Comparison of ENCODE assay signal across 8 mouse cellular contexts in the genomic region with DNA sequence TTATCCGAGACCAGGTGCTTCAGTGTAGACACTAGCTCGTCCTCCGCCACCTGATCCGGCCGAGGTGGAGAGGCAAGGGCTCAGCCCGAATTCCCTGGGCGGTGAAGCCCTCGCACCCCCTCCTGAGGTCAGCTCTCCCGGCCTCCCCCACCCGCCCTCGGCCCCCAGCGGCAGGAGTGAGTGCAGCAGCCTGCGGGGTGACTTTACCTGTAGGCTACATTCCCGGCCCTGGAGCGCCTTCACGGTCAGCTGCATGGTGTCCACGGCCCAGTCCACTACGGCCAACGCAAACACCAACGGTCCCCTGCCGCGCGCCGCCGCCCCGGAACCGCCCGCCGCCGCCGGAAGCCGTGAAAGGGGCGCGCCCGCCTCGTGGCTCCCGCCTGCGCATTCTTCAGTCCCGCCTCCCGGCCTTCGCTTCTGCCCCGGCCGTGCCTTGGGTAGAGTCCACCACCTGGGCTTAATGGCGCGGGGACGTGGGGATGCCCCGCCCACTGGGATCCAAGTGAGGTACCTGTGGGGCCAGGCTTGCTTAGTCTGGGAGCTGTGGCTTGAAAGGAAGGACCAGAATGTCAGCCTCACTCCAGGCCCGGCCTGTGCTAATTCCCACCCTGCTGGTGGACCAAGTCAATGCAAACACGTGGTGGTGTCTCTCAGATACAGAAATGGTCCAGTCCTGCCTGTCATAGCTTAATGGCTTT. TPM values are rescaled to one million over a fixed set of nuclear protein-coding genes. Genes with fewer than 3 reads are reported as not detected.
DNase-seq lines count a peak whose midpoint lies in the region; ATAC-seq lines count a peak whose summit lies in the region.

No protein-coding gene starts in this region.

- WGBS in embryonic facial prominence, embryonic 11.5 days = 12% methylated on average over 43 of the region's 49 CpGs
- WGBS in limb, embryonic 15.5 days = 25% methylated on average over 48 of the region's 49 CpGs
- WGBS in midbrain, embryonic 16.5 days = 20% methylated on average over 34 of the region's 49 CpGs

- no peaks in the 10 kb centered on the region for H3K9me3 ChIP-seq in embryonic facial prominence, embryonic 11.5 days (replicated peaks; ENCODE audit: control insufficient read depth, low read length)
- no peaks in the 10 kb centered on the region for H3K9me3 ChIP-seq in limb, embryonic 15.5 days
- H3K9me3 ChIP-seq in midbrain, embryonic 16.5 days (replicated peaks; ENCODE audit: control insufficient read depth, low read length, poor library complexity, severe bottlenecking) = no peaks in the 10 kb centered on the region

- H3K9ac ChIP-seq in embryonic facial prominence, embryonic 11.5 days (replicated peaks; ENCODE audit: low read length) = peak overlapping the region; percentile 76
- peak overlapping the region; percentile 68 for H3K9ac ChIP-seq in limb, embryonic 15.5 days
- H3K9ac ChIP-seq in midbrain, embryonic 16.5 days (ENCODE audit: low read depth, low read length) = peak overlapping the region; percentile 82

- no peaks in the 10 kb centered on the region for H3K4me1 ChIP-seq in embryonic facial prominence, embryonic 11.5 days (ENCODE audit: control insufficient read depth, insufficient read depth, low read length)
- peaks cover 6% of the 10 kb centered on the region; the same call in 1 of the 2 replicates for H3K4me1 ChIP-seq in limb, embryonic 15.5 days
- peaks cover 14% of the 10 kb centered on the region for H3K4me1 ChIP-seq in midbrain, embryonic 16.5 days (ENCODE audit: control insufficient read depth, insufficient read depth, low read length)

- ATAC-seq in embryonic facial prominence, embryonic 11.5 days (replicated peaks; ENCODE audit: insufficient number of reproducible peaks, low FRiP score, low TSS enrichment, low read depth) = peak; percentile 68
- ATAC-seq in limb, embryonic 15.5 days (ENCODE audit: insufficient number of reproducible peaks, low FRiP score, low TSS enrichment, low read depth) = peak; percentile 52; the same call in 1 of the 2 replicates
- ATAC-seq in midbrain, embryonic 16.5 days = peak; percentile 80

- no peaks in the 10 kb centered on the region for H3K36me3 ChIP-seq in embryonic facial prominence, embryonic 11.5 days (replicated peaks; ENCODE audit: control insufficient read depth, insufficient read depth, low read depth, low read length)
- peaks cover 19% of the 10 kb centered on the region for H3K36me3 ChIP-seq in limb, embryonic 15.5 days
- H3K36me3 ChIP-seq in midbrain, embryonic 16.5 days (ENCODE audit: control insufficient read depth, insufficient read depth, low read length) = no peaks in the 10 kb centered on the region

- peak overlapping the region; percentile 54 for H3K4me2 ChIP-seq in embryonic facial prominence, embryonic 11.5 days (ENCODE audit: low read depth, low read length)
- peak overlapping the region; percentile 52 for H3K4me2 ChIP-seq in limb, embryonic 15.5 days
- peak overlapping the region; percentile 69 for H3K4me2 ChIP-seq in midbrain, embryonic 16.5 days (ENCODE audit: low read length)

- no peaks in the 10 kb centered on the region for H3K27me3 ChIP-seq in embryonic facial prominence, embryonic 11.5 days (ENCODE audit: control insufficient read depth, insufficient read depth, low read length)
- H3K27me3 ChIP-seq in limb, embryonic 15.5 days = no peaks in the 10 kb centered on the region
- no peaks in the 10 kb centered on the region for H3K27me3 ChIP-seq in midbrain, embryonic 16.5 days (ENCODE audit: control insufficient read depth, insufficient read depth, low read depth, low read length)

- DNase-seq in layer of hippocampus, adult 11-12 months (ENCODE audit: low spot score) = peak; percentile 49
- DNase-seq in layer of hippocampus, adult 9-10 months (ENCODE audit: low spot score) = no peak
- DNase-seq in embryonic facial prominence, embryonic 11.5 days (ENCODE audit: low spot score) = peak; percentile 67
- DNase-seq in heart, adult 18-20 months = peak; percentile 76 to 84
- DNase-seq in kidney, adult 18-20 months = peak; percentile 81
- DNase-seq in spleen, postnatal 14 days (ENCODE audit: low spot score in 2 of 2) = peak; percentile 43 to 59

- H3K4me3 ChIP-seq in embryonic facial prominence, embryonic 11.5 days (ENCODE audit: low read depth, low read length) = peak overlapping the region; percentile 52
- peak overlapping the region; percentile 57 for H3K4me3 ChIP-seq in limb, embryonic 15.5 days
- peak overlapping the region; percentile 57 for H3K4me3 ChIP-seq in midbrain, embryonic 16.5 days (ENCODE audit: low read depth, low read length)

- 0 out of 2 replicates have a peak overlapping the region, but pooled peaks have one; percentile 20 for H3K27ac ChIP-seq in embryonic facial prominence, embryonic 11.5 days (replicated peaks; ENCODE audit: low read depth, low read length)
- peak overlapping the region; percentile 78 for H3K27ac ChIP-seq in limb, embryonic 15.5 days
- H3K27ac ChIP-seq in midbrain, embryonic 16.5 days (ENCODE audit: low read length) = peak overlapping the region; percentile 85

RNA-seq across cellular contexts. Expression of a gene that starts 4.7 kb away (rescaled TPM):
- 63.2 and 65.7 TPM in 2 replicates for polyA plus RNA-seq in embryonic facial prominence, embryonic 11.5 days (2014; fragmentation: Nextera tagmentation; extraction: Ambion mirVana)
- total RNA-seq in heart, adult 18-20 months (2021) = 10 to 100 TPM; 76.0 to 77.9 TPM
- 72.6 and 75.4 TPM in 2 replicates for polyA plus RNA-seq in limb, embryonic 15.5 days (2015; fragmentation: Nextera tagmentation; extraction: Ambion mirVana)
- polyA plus RNA-seq in midbrain, embryonic 16.5 days (2015; fragmentation: Nextera tagmentation; extraction: Ambion mirVana) = 65.9 and 72.6 TPM in 2 replicates

RNA-seq across cellular contexts. Expression of a gene that starts 4.8 kb away (rescaled TPM):
- 11.4 and 13.6 TPM in 2 replicates for polyA plus RNA-seq in embryonic facial prominence, embryonic 11.5 days (2014; fragmentation: Nextera tagmentation; extraction: Ambion mirVana)
- total RNA-seq in heart, adult 18-20 months (2021) = 1 to 10 TPM; 4.5 to 5.1 TPM
- polyA plus RNA-seq in limb, embryonic 15.5 days (2015; fragmentation: Nextera tagmentation; extraction: Ambion mirVana) = 21.9 and 22.6 TPM in 2 replicates
- 8.5 and 9.7 TPM in 2 replicates for polyA plus RNA-seq in midbrain, embryonic 16.5 days (2015; fragmentation: Nextera tagmentation; extraction: Ambion mirVana)

RNA-seq across cellular contexts. Expression of a gene that starts 14.9 kb away (rescaled TPM):
- 128 and 130 TPM in 2 replicates for polyA plus RNA-seq in embryonic facial prominence, embryonic 11.5 days (2014; fragmentation: Nextera tagmentation; extraction: Ambion mirVana)
- total RNA-seq in heart, adult 18-20 months (2021) = 10 to 100 TPM; 26.8 to 29.0 TPM
- polyA plus RNA-seq in limb, embryonic 15.5 days (2015; fragmentation: Nextera tagmentation; extraction: Ambion mirVana) = 89.8 and 90.3 TPM in 2 replicates
- polyA plus RNA-seq in midbrain, embryonic 16.5 days (2015; fragmentation: Nextera tagmentation; extraction: Ambion mirVana) = 63.2 and 68.7 TPM in 2 replicates

RNA-seq across cellular contexts. Expression of a gene that starts 24.7 kb away (rescaled TPM):
- 26.7 and 27.6 TPM in 2 replicates for polyA plus RNA-seq in embryonic facial prominence, embryonic 11.5 days (2014; fragmentation: Nextera tagmentation; extraction: Ambion mirVana)
- total RNA-seq in heart, adult 18-20 months (2021) = 10 to 100 TPM; 19.2 to 20.7 TPM
- 43.8 and 47.4 TPM in 2 replicates for polyA plus RNA-seq in limb, embryonic 15.5 days (2015; fragmentation: Nextera tagmentation; extraction: Ambion mirVana)
- 33.6 and 36.1 TPM in 2 replicates for polyA plus RNA-seq in midbrain, embryonic 16.5 days (2015; fragmentation: Nextera tagmentation; extraction: Ambion mirVana)

RNA-seq across cellular contexts. Expression of a gene that starts 24.7 kb away (rescaled TPM):
- 22.0 and 22.2 TPM in 2 replicates for polyA plus RNA-seq in embryonic facial prominence, embryonic 11.5 days (2014; fragmentation: Nextera tagmentation; extraction: Ambion mirVana)
- total RNA-seq in heart, adult 18-20 months (2021) = 10 to 100 TPM; 44.7 to 51.0 TPM
- polyA plus RNA-seq in limb, embryonic 15.5 days (2015; fragmentation: Nextera tagmentation; extraction: Ambion mirVana) = 20.1 and 21.3 TPM in 2 replicates
- polyA plus RNA-seq in midbrain, embryonic 16.5 days (2015; fragmentation: Nextera tagmentation; extraction: Ambion mirVana) = 16.4 and 19.9 TPM in 2 replicates

Comparison
In these comparisons a context has a peak if more than half of its experiments do, and no peak if none do; other contexts are left out.
1. H3K27ac ChIP-seq: peak in every context shown above with its lines; median percentile 85 in midbrain, embryonic 16.5 days; 78 in limb, embryonic 15.5 days; 20 in embryonic facial prominence, embryonic 11.5 days.